Mouse (Mus musculus) lung, adult 2 months (tissue): ENCODE data around the gene Rras2.

Experiments used
- CTCF ChIP-seq: fragments of 200-500 bp; IDR thresholded peaks from 2 replicates; pipeline ENCODE4 v1.5.1; 2011; ENCODE audit warnings: mild to moderate bottlenecking, low read length, control low read depth; ENCODE audit not compliant: insufficient read depth
- POLR2A ChIP-seq: fragments of 200-500 bp; IDR thresholded peaks from 2 replicates; pipeline ENCODE4 v1.6.1; 2011; ENCODE audit warnings: low read depth, mild to moderate bottlenecking, control low read depth, low read length, borderline replicate concordance; ENCODE audit errors: extremely low read depth

DNA sequence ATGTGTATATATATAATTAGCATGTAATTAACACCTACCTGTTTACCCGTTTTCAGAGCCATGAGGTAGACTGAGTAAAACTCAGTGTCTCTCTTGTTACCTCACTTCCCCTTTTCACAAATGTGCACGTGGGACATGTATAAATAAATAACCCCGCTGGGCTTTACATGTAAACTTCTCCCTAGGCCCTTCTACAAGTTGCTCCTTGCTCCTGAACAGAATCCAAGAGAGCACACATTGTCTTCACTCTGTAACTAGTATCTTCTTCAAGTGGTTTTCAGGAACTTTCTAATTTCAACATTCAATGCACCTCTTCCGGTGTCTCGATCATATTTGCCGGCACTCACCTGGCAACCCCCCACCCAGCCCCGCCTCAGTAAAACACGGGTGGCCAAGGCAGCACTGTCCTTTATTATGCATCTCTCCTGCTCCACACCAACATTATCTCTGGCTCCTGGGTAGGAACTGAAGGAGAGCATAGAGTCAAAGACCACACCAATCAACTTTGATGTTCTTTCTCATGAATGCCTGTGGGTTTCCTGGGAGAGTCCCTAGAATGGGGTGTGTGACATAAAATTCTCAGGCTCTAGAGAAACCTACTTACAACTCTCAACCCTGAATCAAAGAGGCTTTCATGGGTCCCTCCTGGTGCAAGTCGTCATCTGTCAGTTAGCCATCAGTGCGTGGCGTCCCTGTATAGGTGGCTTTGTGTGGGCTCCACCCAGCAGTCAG lies 47.7 kb downstream of the Rras2 start:
- no peak for TF ChIP-seq CTCF
- TF ChIP-seq POLR2A, result no peak
